Mouse (Mus musculus) MEL (cell line): Measurements from ENCODE around the gene Hic1. TPM values are rescaled to one million over a fixed set of nuclear protein-coding genes. Genes with fewer than 3 reads are reported as not detected.

Experiments used
- DNase-seq: peaks from one replicate; pipeline ENCODE4 v3.0.0; 2011; ENCODE audit warnings: low read depth, low spot score
- H3K27ac ChIP-seq: 2 replicates; pipeline ENCODE4 v1.5.1; 2012; ENCODE audit warnings: low read depth, mild to moderate bottlenecking, control low read depth, low read length, moderate library complexity; ENCODE audit not compliant: control insufficient read depth
- H3K27me3 ChIP-seq, 2 experiments: fragments of 150-350 bp in 1 of 2; sonication (generic) in 1 of 2; 2 replicates each; pipeline ENCODE4 v1.6.1; 2012; ENCODE audit warnings: low read length in 2 of 2, mild to moderate bottlenecking in 2 of 2, improper control_type of control experiment in 1 of 2, moderate library complexity in 1 of 2; ENCODE audit not compliant: insufficient read depth in 2 of 2, control insufficient read depth in 1 of 2
- H3K36me3 ChIP-seq, 2 experiments: 2 replicates each; pipeline ENCODE4 v1.6.1; 2012 to 2014; ENCODE audit warnings: low read length in 2 of 2, improper control_type of control experiment in 1 of 2, inconsistent platforms in 1 of 2, mild to moderate bottlenecking in 1 of 2; ENCODE audit not compliant: insufficient read depth in 2 of 2, control insufficient read depth in 1 of 2
- H3K4me1 ChIP-seq, 2 experiments: fragments of 150-350 bp in 1 of 2; sonication (generic) in 1 of 2; 2 replicates each; pipeline ENCODE4 v1.6.1; 2012; ENCODE audit warnings: low read length in 2 of 2, improper control_type of control experiment in 1 of 2, mild to moderate bottlenecking in 1 of 2; ENCODE audit not compliant: insufficient read depth in 2 of 2, control insufficient read depth in 1 of 2
- H3K4me3 ChIP-seq, 2 experiments: fragments of 150-350 bp in 1 of 2; sonication (generic) in 1 of 2; 2 replicates each; pipeline ENCODE4 v1.5.1; 2012; ENCODE audit warnings: low read depth in 2 of 2, low read length in 2 of 2, mild to moderate bottlenecking in 2 of 2, moderate library complexity in 2 of 2, control low read depth in 1 of 2, improper control_type of control experiment in 1 of 2; ENCODE audit not compliant: control insufficient read depth in 1 of 2, insufficient read depth in 1 of 2
- H3K79me2 ChIP-seq: 2 replicates; pipeline ENCODE4 v1.6.1; 2012; ENCODE audit warnings: mild to moderate bottlenecking, low read length, moderate library complexity; ENCODE audit not compliant: control insufficient read depth, poor library complexity, insufficient read depth
- H3K9ac ChIP-seq: 2 replicates; pipeline ENCODE4 v1.6.1; 2012; ENCODE audit warnings: low read depth, mild to moderate bottlenecking, control low read depth, low read length, moderate library complexity; ENCODE audit not compliant: control insufficient read depth, poor library complexity, severe bottlenecking
- H3K9me3 ChIP-seq: fragments of 150-350 bp; sonication (generic); replicated peaks from 2 replicates; pipeline ENCODE4 v1.6.1; 2012; ENCODE audit warnings: mild to moderate bottlenecking, low read length, improper control_type of control experiment, moderate library complexity; ENCODE audit not compliant: insufficient read depth
- BHLHE40 ChIP-seq: IDR thresholded peaks from 2 replicates; pipeline ENCODE4 v1.6.1; 2012; ENCODE audit warnings: low read depth, mild to moderate bottlenecking, inconsistent platforms, low read length, improper control_type of control experiment, borderline replicate concordance
- CHD1 ChIP-seq: IDR thresholded peaks from 2 replicates; pipeline ENCODE4 v1.6.1; 2012; ENCODE audit warnings: low read depth, mild to moderate bottlenecking, inconsistent platforms, low read length, improper control_type of control experiment
- CTCF ChIP-seq, 3 experiments: IDR thresholded peaks in 2 of 3; conservative IDR thresholded peaks in 1 of 3; 2 replicates each; pipeline ENCODE4 v1.5.1; 2011 to 2012; ENCODE audit warnings: low read length in 3 of 3, low read depth in 2 of 3, mild to moderate bottlenecking in 2 of 3, improper control_type of control experiment in 1 of 3, inconsistent platforms in 1 of 3, mixed read lengths in 1 of 3, moderate library complexity in 1 of 3; ENCODE audit not compliant: control insufficient read depth in 1 of 3, insufficient read depth in 1 of 3, poor library complexity in 1 of 3, severe bottlenecking in 1 of 3
- E2F4 ChIP-seq: IDR thresholded peaks from 2 replicates; pipeline ENCODE4 v1.6.1; 2011; ENCODE audit warnings: low read depth, low read length, improper control_type of control experiment, borderline replicate concordance
- ELF1 ChIP-seq: IDR thresholded peaks from 2 replicates; pipeline ENCODE4 v1.6.1; 2014; ENCODE audit warnings: low read depth, mild to moderate bottlenecking, inconsistent platforms, low read length, improper control_type of control experiment, moderate library complexity
- EP300 ChIP-seq, 2 experiments: IDR thresholded peaks; 2 replicates each; pipeline ENCODE4 v1.6.1; 2011; ENCODE audit warnings: improper control_type of control experiment in 2 of 2, low read length in 2 of 2, low read depth in 1 of 2, mild to moderate bottlenecking in 1 of 2
- ETS1 ChIP-seq: IDR thresholded peaks from 2 replicates; pipeline ENCODE4 v1.6.1; 2012; ENCODE audit warnings: low read depth, mild to moderate bottlenecking, inconsistent platforms, low read length, improper control_type of control experiment, moderate library complexity
- GABPA ChIP-seq: IDR thresholded peaks from 2 replicates; pipeline ENCODE4 v1.6.1; 2012; ENCODE audit warnings: low read depth, mild to moderate bottlenecking, inconsistent platforms, low read length, improper control_type of control experiment, moderate library complexity
- GATA1 ChIP-seq: IDR thresholded peaks from 2 replicates; pipeline ENCODE4 v1.6.1; 2011; ENCODE audit warnings: low read depth, low read length, improper control_type of control experiment
- JUND ChIP-seq: IDR thresholded peaks from 2 replicates; pipeline ENCODE4 v1.6.1; 2011; ENCODE audit warnings: low read depth, mild to moderate bottlenecking, improper control_type of control experiment, low read length
- MAFK ChIP-seq: IDR thresholded peaks from 2 replicates; pipeline ENCODE4 v1.6.1; 2011; ENCODE audit warnings: low read depth, mild to moderate bottlenecking, low read length, improper control_type of control experiment, borderline replicate concordance
- MEF2A ChIP-seq: IDR thresholded peaks from 2 replicates; pipeline ENCODE4 v1.6.1; 2014; ENCODE audit warnings: low read depth, mild to moderate bottlenecking, inconsistent platforms, low read length, improper control_type of control experiment; ENCODE audit not compliant: poor library complexity, insufficient replicate concordance, severe bottlenecking; ENCODE audit errors: extremely low read depth
- MXI1 ChIP-seq: IDR thresholded peaks from 2 replicates; pipeline ENCODE4 v1.6.1; 2011; ENCODE audit warnings: mild to moderate bottlenecking, low read depth, low read length, improper control_type of control experiment
- MYC ChIP-seq: IDR thresholded peaks from 2 replicates; pipeline ENCODE4 v1.6.1; 2011; ENCODE audit warnings: low read depth, mild to moderate bottlenecking, low read length, improper control_type of control experiment, moderate library complexity
- NELFE ChIP-seq: IDR thresholded peaks from 2 replicates; pipeline ENCODE4 v1.6.1; 2011; ENCODE audit warnings: low read depth, low read length, improper control_type of control experiment
- NRF1 ChIP-seq: IDR thresholded peaks from 2 replicates; pipeline ENCODE4 v1.6.1; 2014; ENCODE audit warnings: low read depth, mild to moderate bottlenecking, inconsistent platforms, low read length, improper control_type of control experiment, moderate library complexity; ENCODE audit not compliant: poor library complexity, insufficient read depth, severe bottlenecking
- POLR2AphosphoS2 ChIP-seq: IDR thresholded peaks from 2 replicates; pipeline ENCODE4 v1.6.1; 2011; ENCODE audit warnings: low read length, improper control_type of control experiment
- POLR2AphosphoS5 ChIP-seq: IDR thresholded peaks from 2 replicates; pipeline ENCODE4 v1.6.1; 2012; ENCODE audit warnings: low read depth, borderline replicate concordance, mild to moderate bottlenecking, inconsistent platforms, low read length, moderate library complexity, mixed read lengths
- RAD21 ChIP-seq: IDR thresholded peaks from 2 replicates; pipeline ENCODE4 v1.6.1; 2011; ENCODE audit warnings: mild to moderate bottlenecking, low read depth, low read length, improper control_type of control experiment
- SIN3A ChIP-seq: IDR thresholded peaks from 2 replicates; pipeline ENCODE4 v1.6.1; 2012; ENCODE audit warnings: low read length, improper control_type of control experiment, inconsistent platforms
- TAL1 ChIP-seq: IDR thresholded peaks from 2 replicates; pipeline ENCODE4 v1.6.1; 2012; ENCODE audit warnings: mild to moderate bottlenecking, inconsistent platforms, low read length, moderate library complexity, mixed read lengths
- TCF12 ChIP-seq: IDR thresholded peaks from 2 replicates; pipeline ENCODE4 v1.6.1; 2014; ENCODE audit warnings: low read depth, mild to moderate bottlenecking, inconsistent platforms, low read length, improper control_type of control experiment, moderate library complexity
- UBTF ChIP-seq: IDR thresholded peaks from 2 replicates; pipeline ENCODE4 v1.6.1; 2012; ENCODE audit warnings: low read depth, mild to moderate bottlenecking, inconsistent platforms, low read length, improper control_type of control experiment, moderate library complexity, borderline replicate concordance; ENCODE audit not compliant: insufficient read depth
- USF1 ChIP-seq: IDR thresholded peaks from 2 replicates; pipeline ENCODE4 v1.6.1; 2014; ENCODE audit warnings: low read depth, mild to moderate bottlenecking, inconsistent platforms, low read length, improper control_type of control experiment, moderate library complexity
- USF2 ChIP-seq, 2 experiments: IDR thresholded peaks; 2 replicates each; pipeline ENCODE4 v1.6.1; 2011 to 2012; ENCODE audit warnings: improper control_type of control experiment in 2 of 2, low read length in 2 of 2, borderline replicate concordance in 1 of 2, inconsistent platforms in 1 of 2, low read depth in 1 of 2, mild to moderate bottlenecking in 1 of 2; ENCODE audit not compliant: insufficient read depth in 1 of 2
- ZKSCAN1 ChIP-seq: IDR thresholded peaks from 2 replicates; pipeline ENCODE4 v1.6.1; 2012; ENCODE audit warnings: low read depth, mild to moderate bottlenecking, inconsistent platforms, low read length, improper control_type of control experiment, moderate library complexity
- ZNF384 ChIP-seq: IDR thresholded peaks from 2 replicates; pipeline ENCODE4 v1.6.1; 2012; ENCODE audit warnings: low read depth, mild to moderate bottlenecking, inconsistent platforms, low read length, improper control_type of control experiment
- polyA plus RNA-seq, 2 experiments: library from polyadenylated mRNA; stranded (reverse) in 1 of 2; unstranded in 1 of 2; fragments of >175 nt in 1 of 2; fragments of >200 nt in 1 of 2; gene quantifications; 2 replicates each; pipeline versions ENCODE4 v1.2.1 to v1.2.4; 2012; ENCODE audit warnings: low replicate concordance in 2 of 2, low read depth in 1 of 2; ENCODE audit not compliant: insufficient read length in 2 of 2, insufficient read depth in 1 of 2, missing spikeins in 1 of 2
- total RNA-seq: library from RNA; depleted of rRNA; stranded (reverse); fragments of 300-350 nt; gene quantifications from 2 replicates; pipeline ENCODE4 v1.2.3, GENCODE M21; 2012

Hic1 gene
- total and polyA plus RNA-seq, 3 experiments, result 18.2 to 18.8 TPM; not detected in 1

- Histone ChIP-seq H3K27me3 (no peaks in the 10 kb centered on the region), H3K4me3 (no peak overlapping the region), H3K36me3 (no peaks in the 10 kb centered on the region), H3K9me3 (no peaks in the 10 kb centered on the region), H3K9ac (no peak overlapping the region), H3K4me1 (no peaks in the 10 kb centered on the region), H3K27ac (no peak overlapping the region), H3K79me2 (no peaks in the 10 kb centered on the region)
- TF ChIP-seq ZNF384 (no peak), UBTF (no peak), POLR2AphosphoS2 (no peak), ZKSCAN1 (no peak), MYC (no peak), BHLHE40 (no peak), ELF1 (no peak), MEF2A (no peak), EP300 (IDR thresholded peaks at IDR 0.05; ENCODE audit: low read depth in 1 of 2, low read length in 2 of 2) (no peak), ETS1 (no peak), RAD21 (no peak), GABPA (no peak), POLR2AphosphoS5 (no peak), TAL1 (no peak), SIN3A (no peak), USF1 (no peak), NELFE (no peak)
- no peak for DNase-seq
Observed at GRCm38 (mm10) chr11:75212876-75213275, 43.6 kb upstream of the Hic1 start.

DNA sequence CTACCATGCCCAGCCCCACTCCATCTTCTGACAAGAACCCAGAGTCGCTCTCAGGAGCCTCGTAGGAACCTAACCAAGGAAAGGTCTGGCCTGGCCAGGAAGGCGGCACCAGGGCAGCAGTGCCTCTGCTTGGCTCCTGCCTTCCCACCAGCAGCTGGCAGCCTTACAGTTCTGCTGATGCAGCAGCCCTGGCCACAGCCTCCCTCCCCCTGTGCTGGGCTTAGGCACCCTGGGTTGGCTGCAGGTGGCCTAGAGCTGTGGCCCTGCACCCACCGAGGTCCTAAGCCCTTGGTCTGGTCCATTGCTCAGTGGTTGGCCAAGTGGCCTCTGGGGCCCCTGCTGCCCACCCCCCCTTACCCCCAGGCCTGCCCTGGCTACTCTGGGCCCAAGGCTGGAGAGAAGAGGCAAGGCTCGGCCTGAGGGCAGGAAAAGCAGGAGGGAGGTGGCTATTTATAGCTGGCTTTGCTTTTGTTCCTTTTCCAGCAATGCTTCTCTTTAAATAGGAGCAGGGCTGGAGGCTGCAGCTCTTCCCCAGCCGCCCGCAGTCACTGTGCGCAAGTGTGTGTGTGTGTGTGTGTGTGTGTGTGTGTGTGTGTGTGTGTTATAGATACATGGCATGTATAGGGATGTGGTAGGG lies 42.8 kb upstream of the Hic1 start:
- H3K4me1 ChIP-seq, result no peaks in the 10 kb centered on the region
- no peak overlapping the region for H3K27ac ChIP-seq
- no peak for TF ChIP-seq GATA1
- no peak for TF ChIP-seq CHD1
- no peak for TF ChIP-seq MEF2A
- TF ChIP-seq BHLHE40, result no peak
- no peak for TF ChIP-seq UBTF
- no peak for TF ChIP-seq NRF1
- TF ChIP-seq CTCF (IDR thresholded peaks at IDR 0.05 in 2 of 3, conservative IDR thresholded peaks at IDR 0.05 in 1 of 3; ENCODE audit: control insufficient read depth in 1 of 3, insufficient read depth in 1 of 3, low read depth in 2 of 3, low read length in 3 of 3, poor library complexity in 1 of 3, severe bottlenecking in 1 of 3), result no peak
- no peak for TF ChIP-seq USF2 (IDR thresholded peaks at IDR 0.05; ENCODE audit: borderline replicate concordance in 1 of 2, insufficient read depth in 1 of 2, low read depth in 1 of 2, low read length in 2 of 2)
- no peak for TF ChIP-seq ETS1
- TF ChIP-seq MXI1, result no peak
- TF ChIP-seq TCF12, result no peak
- TF ChIP-seq E2F4, result no peak
- no peak for TF ChIP-seq USF1
- TF ChIP-seq JUND, result no peak
- no peak for TF ChIP-seq MAFK
- no peak for TF ChIP-seq RAD21
- DNase-seq, result no peak
- no peak overlapping the region for H3K4me3 ChIP-seq
- no peaks in the 10 kb centered on the region for H3K79me2 ChIP-seq
- no peak overlapping the region for H3K9ac ChIP-seq
- H3K9me3 ChIP-seq, result no peaks in the 10 kb centered on the region
- no peaks in the 10 kb centered on the region for H3K27me3 ChIP-seq
- no peaks in the 10 kb centered on the region for H3K36me3 ChIP-seq
